Comparison of ENCODE assay signal across 14 mouse cellular contexts in the genomic region with DNA sequence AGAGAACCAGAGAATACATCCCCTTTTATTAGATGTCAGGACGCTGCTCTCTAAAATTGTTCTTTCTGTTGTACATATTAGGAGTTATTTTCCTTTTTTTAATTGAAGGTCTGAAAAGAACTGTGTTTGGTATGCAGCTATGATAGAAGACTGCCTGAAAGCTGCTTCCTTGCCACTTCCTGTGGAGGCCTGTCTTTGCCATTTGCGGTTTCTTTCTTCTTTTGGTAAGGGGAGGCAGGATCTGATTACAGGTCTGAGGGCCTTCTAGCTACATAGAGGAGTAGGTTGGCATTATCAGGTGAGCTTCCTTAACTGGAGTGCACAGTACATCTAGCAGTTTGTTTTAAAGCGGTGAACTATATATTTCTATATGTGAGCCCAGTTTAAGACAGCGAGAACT. TPM values are rescaled to one million over a fixed set of nuclear protein-coding genes. Genes with fewer than 3 reads are reported as not detected.
DNase-seq lines count a peak whose midpoint lies in the region; ATAC-seq lines count a peak whose summit lies in the region.
"Had no signal": no experiment of that assay in that cellular context is flagged by ENCODE, and none has a peak within 500 bp of the region (broad histone marks: within the 10 kb centered on the region; RNA-seq: fewer than 3 reads in every experiment).

No protein-coding gene starts in this region.

- peaks cover 53% of the 10 kb centered on the region for H3K36me3 ChIP-seq in forebrain, embryonic 12.5 days (replicated peaks)
- H3K36me3 ChIP-seq in forebrain, embryonic 16.5 days (ENCODE audit: control insufficient read depth, insufficient read depth) = peaks cover 33% of the 10 kb centered on the region
- peaks cover 48% of the 10 kb centered on the region for H3K36me3 ChIP-seq in neural tube, embryonic 12.5 days
- H3K36me3 ChIP-seq in neural tube, embryonic 15.5 days = peaks cover 50% of the 10 kb centered on the region
- H3K36me3 ChIP-seq in limb, embryonic 10.5 days = peaks cover 58% of the 10 kb centered on the region

- peaks cover 19% of the 10 kb centered on the region for H3K27me3 ChIP-seq in forebrain, embryonic 12.5 days
- H3K27me3 ChIP-seq in forebrain, embryonic 16.5 days (replicated peaks; ENCODE audit: control insufficient read depth, insufficient read depth, low read length) = no peaks in the 10 kb centered on the region
- peaks cover 6% of the 10 kb centered on the region for H3K27me3 ChIP-seq in neural tube, embryonic 12.5 days (replicated peaks)
- H3K27me3 ChIP-seq in neural tube, embryonic 15.5 days (replicated peaks) = peaks cover under 1% of the 10 kb centered on the region; the same call in 1 of the 2 replicates
- H3K27me3 ChIP-seq in limb, embryonic 10.5 days (ENCODE audit: low read depth, poor library complexity, severe bottlenecking) = peaks cover 19% of the 10 kb centered on the region
- H3K27me3 ChIP-seq: heart, embryonic 15.5 days; stomach, embryonic 15.5 days had no signal

- H3K4me1 ChIP-seq in forebrain, embryonic 12.5 days = peaks cover 33% of the 10 kb centered on the region
- H3K4me1 ChIP-seq in forebrain, embryonic 16.5 days (replicated peaks; ENCODE audit: control insufficient read depth, insufficient read depth, low read length) = peaks cover 32% of the 10 kb centered on the region
- H3K4me1 ChIP-seq in neural tube, embryonic 12.5 days = peaks cover 22% of the 10 kb centered on the region
- peaks cover 35% of the 10 kb centered on the region for H3K4me1 ChIP-seq in neural tube, embryonic 15.5 days
- H3K4me1 ChIP-seq in limb, embryonic 10.5 days = peaks cover 16% of the 10 kb centered on the region

- no peak overlapping the region for H3K27ac ChIP-seq in forebrain, embryonic 12.5 days
- H3K27ac ChIP-seq in forebrain, embryonic 16.5 days (ENCODE audit: low read length) = no peak overlapping the region
- H3K27ac ChIP-seq in neural tube, embryonic 12.5 days = no peak overlapping the region
- H3K27ac ChIP-seq in neural tube, embryonic 15.5 days (replicated peaks) = no peak overlapping the region
- no peak overlapping the region for H3K27ac ChIP-seq in limb, embryonic 10.5 days
- H3K27ac ChIP-seq: heart, embryonic 15.5 days; stomach, embryonic 15.5 days had no signal

- no peak overlapping the region for H3K4me3 ChIP-seq in forebrain, embryonic 12.5 days (replicated peaks)
- no peak overlapping the region for H3K4me3 ChIP-seq in forebrain, embryonic 16.5 days (replicated peaks; ENCODE audit: low read length)
- H3K4me3 ChIP-seq in neural tube, embryonic 12.5 days = no peak overlapping the region
- 0 out of 2 replicates have a peak overlapping the region, but pooled peaks have one; percentile 3 for H3K4me3 ChIP-seq in neural tube, embryonic 15.5 days (replicated peaks)
- H3K4me3 ChIP-seq in limb, embryonic 10.5 days = no peak overlapping the region
- H3K4me3 ChIP-seq: heart, embryonic 15.5 days; stomach, embryonic 15.5 days had no signal

- H3K9me3 ChIP-seq in forebrain, embryonic 12.5 days = no peaks in the 10 kb centered on the region
- H3K9me3 ChIP-seq in forebrain, embryonic 16.5 days (ENCODE audit: control insufficient read depth, low read length) = no peaks in the 10 kb centered on the region
- H3K9me3 ChIP-seq in neural tube, embryonic 12.5 days = no peaks in the 10 kb centered on the region
- H3K9me3 ChIP-seq in neural tube, embryonic 15.5 days (replicated peaks) = no peaks in the 10 kb centered on the region
- H3K9me3 ChIP-seq in limb, embryonic 10.5 days (replicated peaks) = no peaks in the 10 kb centered on the region
- H3K9me3 ChIP-seq: heart, embryonic 15.5 days; stomach, embryonic 15.5 days had no signal

- no peak for DNase-seq in neural tube, embryonic 10.5 days (ENCODE audit: extremely low spot score, low spot score)
- no peak for DNase-seq in adrenal gland, postnatal 4 days (ENCODE audit: low spot score in 2 of 2)
- DNase-seq in limb, embryonic 10.5 days (ENCODE audit: low spot score) = no peak
- no peak for DNase-seq in ovary, postnatal 10 days (ENCODE audit: low spot score)
- DNase-seq: adrenal gland, postnatal 14 days; cerebellum, postnatal 25 days; lung, embryonic 14.5 days; retina, postnatal 1 day had no signal

- WGBS in forebrain, embryonic 12.5 days = 98% methylated on average over 4 of the region's 4 CpGs
- WGBS in forebrain, embryonic 16.5 days = 96% methylated on average over 4 of the region's 4 CpGs
- 95% methylated on average over 4 of the region's 4 CpGs for WGBS in neural tube, embryonic 12.5 days
- 98% methylated on average over 4 of the region's 4 CpGs for WGBS in neural tube, embryonic 15.5 days
- 95% methylated on average over 4 of the region's 4 CpGs for WGBS in limb, embryonic 10.5 days

- H3K4me2 ChIP-seq in forebrain, embryonic 12.5 days = peak overlapping the region; percentile 73
- no peak overlapping the region for H3K4me2 ChIP-seq in forebrain, embryonic 16.5 days (ENCODE audit: low read length)
- 0 out of 2 replicates have a peak overlapping the region, but pooled peaks have one; percentile 85 for H3K4me2 ChIP-seq in neural tube, embryonic 12.5 days (replicated peaks)
- peak overlapping the region; percentile 88 for H3K4me2 ChIP-seq in neural tube, embryonic 15.5 days
- H3K4me2 ChIP-seq: stomach, embryonic 15.5 days had no signal

- 0 out of 2 replicates have a peak overlapping the region, but pooled peaks have one; percentile 99 for H3K9ac ChIP-seq in forebrain, embryonic 12.5 days
- no peak overlapping the region for H3K9ac ChIP-seq in forebrain, embryonic 16.5 days (replicated peaks; ENCODE audit: low read depth, low read length)
- no peak overlapping the region for H3K9ac ChIP-seq in neural tube, embryonic 12.5 days
- H3K9ac ChIP-seq in neural tube, embryonic 15.5 days (replicated peaks) = peak overlapping the region; percentile 17; the same call in 1 of the 2 replicates
- H3K9ac ChIP-seq: heart, embryonic 15.5 days; lung, embryonic 14.5 days; stomach, embryonic 15.5 days had no signal

- ATAC-seq in forebrain, embryonic 12.5 days (ENCODE audit: low FRiP score) = no peak
- ATAC-seq in forebrain, embryonic 16.5 days = no peak
- no peak for ATAC-seq in neural tube, embryonic 12.5 days (ENCODE audit: low FRiP score, low read depth)
- no peak for ATAC-seq in neural tube, embryonic 15.5 days (ENCODE audit: low FRiP score)

RNA-seq across cellular contexts. Expression of a gene that starts 2.6 kb away (rescaled TPM):
- polyA plus RNA-seq in forebrain, embryonic 12.5 days (2016; fragmentation: Nextera tagmentation; extraction: Ambion mirVana) = 73.1 and 78.5 TPM in 2 replicates
- polyA plus RNA-seq in forebrain, embryonic 16.5 days (2015; fragmentation: Nextera tagmentation; extraction: Ambion mirVana) = 85.6 and 88.3 TPM in 2 replicates
- polyA plus RNA-seq in neural tube, embryonic 12.5 days (2016; fragmentation: Nextera tagmentation; extraction: Ambion mirVana) = 77.7 and 79.1 TPM in 2 replicates
- polyA plus RNA-seq in neural tube, embryonic 15.5 days (2015; fragmentation: Nextera tagmentation; extraction: Ambion mirVana) = 54.0 and 62.0 TPM in 2 replicates
- 10 to 100 TPM; 23.3 to 26.1 TPM for total RNA-seq in adrenal gland, postnatal 4 days (2021)
- polyA plus RNA-seq in limb, embryonic 10.5 days (2016; fragmentation: Nextera tagmentation; extraction: Ambion mirVana) = 34.8 and 42.5 TPM in 2 replicates

RNA-seq across cellular contexts. Expression of a gene that starts 14.9 kb away (rescaled TPM):
- polyA plus RNA-seq in forebrain, embryonic 12.5 days (2016; fragmentation: Nextera tagmentation; extraction: Ambion mirVana) = 180 and 185 TPM in 2 replicates
- polyA plus RNA-seq in forebrain, embryonic 16.5 days (2015; fragmentation: Nextera tagmentation; extraction: Ambion mirVana) = 187 and 199 TPM in 2 replicates
- polyA plus RNA-seq in neural tube, embryonic 12.5 days (2016; fragmentation: Nextera tagmentation; extraction: Ambion mirVana) = 197 TPM in 2 replicates
- polyA plus RNA-seq in neural tube, embryonic 15.5 days (2015; fragmentation: Nextera tagmentation; extraction: Ambion mirVana) = 145 and 146 TPM in 2 replicates
- total RNA-seq in adrenal gland, postnatal 4 days (2021) = 100 to 1,000 TPM in 1 of 2 experiments, 10 to 100 TPM in 1; 99.2 to 104 TPM
- polyA plus RNA-seq in limb, embryonic 10.5 days (2016; fragmentation: Nextera tagmentation; extraction: Ambion mirVana) = 134 and 153 TPM in 2 replicates

RNA-seq across cellular contexts. Expression of a gene that starts 29.6 kb away (rescaled TPM):
- 7.4 and 9.6 TPM in 2 replicates for polyA plus RNA-seq in forebrain, embryonic 12.5 days (2016; fragmentation: Nextera tagmentation; extraction: Ambion mirVana)
- 4.4 and 5.1 TPM in 2 replicates for polyA plus RNA-seq in forebrain, embryonic 16.5 days (2015; fragmentation: Nextera tagmentation; extraction: Ambion mirVana)
- 6.3 and 7.8 TPM in 2 replicates for polyA plus RNA-seq in neural tube, embryonic 12.5 days (2016; fragmentation: Nextera tagmentation; extraction: Ambion mirVana)
- polyA plus RNA-seq in neural tube, embryonic 15.5 days (2015; fragmentation: Nextera tagmentation; extraction: Ambion mirVana) = 3.3 and 3.7 TPM in 2 replicates
- total RNA-seq in adrenal gland, postnatal 4 days (2021) = 10 to 100 TPM; 57.5 to 61.5 TPM
- polyA plus RNA-seq in limb, embryonic 10.5 days (2016; fragmentation: Nextera tagmentation; extraction: Ambion mirVana) = 8.4 and 10.2 TPM in 2 replicates

Comparison
In these comparisons a context has a peak if more than half of its experiments do, and no peak if none do; other contexts are left out.
1. H3K9ac ChIP-seq: peak in forebrain, embryonic 12.5 days (single experiment) and neural tube, embryonic 15.5 days (single experiment); none in forebrain, embryonic 16.5 days (single experiment) and neural tube, embryonic 12.5 days (single experiment).